Mouse (Mus musculus): ENCODE results near the gene Amotl2.
A peak's percentile ranks its signal among the peaks of the same experiment; 100 is the strongest.

DNA sequence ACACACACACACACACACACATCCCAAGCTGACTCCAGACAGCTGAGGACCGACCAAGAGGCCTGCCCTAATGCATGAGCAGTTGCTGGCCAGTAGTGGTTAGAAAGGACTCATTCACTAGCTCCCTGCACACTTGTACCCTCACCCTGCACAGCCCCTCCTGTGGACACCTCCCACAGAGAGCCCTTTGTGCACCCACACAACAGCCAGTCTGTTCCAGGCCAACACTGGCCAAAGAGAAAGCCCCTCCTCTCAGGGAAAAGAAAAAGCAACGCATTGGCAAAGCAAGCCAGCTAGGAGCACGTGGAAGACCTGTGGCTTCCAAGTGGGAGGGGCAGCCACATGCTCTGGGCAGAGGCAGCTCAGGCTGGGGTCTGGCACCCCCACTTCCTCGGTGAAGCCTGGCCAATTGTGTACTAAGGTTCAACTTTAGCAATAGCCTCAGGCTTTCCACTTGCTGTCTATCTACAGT, 7.6 kb downstream of the Amotl2 start:
- TF ChIP-seq CTCF (conservative IDR thresholded peaks at IDR 0.05; ENCODE audit: insufficient read depth, insufficient read length, low read depth, low read length) (no peak), POLR2A (IDR thresholded peaks at IDR 0.05; ENCODE audit: low read depth, low read length) (peak; percentile 43)

Data from kidney, adult 2 months (tissue).